Mouse (Mus musculus) kidney, adult 11 months (tissue): ENCODE measurements around the gene Extl1.
A peak's percentile ranks its signal among the peaks of the same experiment; 100 is the strongest.
"Not testable (repeated sequence)": the region's sequence is repeated elsewhere in the genome, so short reads cannot be mapped to it uniquely, and the experiment has no call there.

ENCODE experiments used
- DNase-seq: peaks from one replicate; pipeline ENCODE4 v3.0.0; 2022

Extl1 gene

DNA sequence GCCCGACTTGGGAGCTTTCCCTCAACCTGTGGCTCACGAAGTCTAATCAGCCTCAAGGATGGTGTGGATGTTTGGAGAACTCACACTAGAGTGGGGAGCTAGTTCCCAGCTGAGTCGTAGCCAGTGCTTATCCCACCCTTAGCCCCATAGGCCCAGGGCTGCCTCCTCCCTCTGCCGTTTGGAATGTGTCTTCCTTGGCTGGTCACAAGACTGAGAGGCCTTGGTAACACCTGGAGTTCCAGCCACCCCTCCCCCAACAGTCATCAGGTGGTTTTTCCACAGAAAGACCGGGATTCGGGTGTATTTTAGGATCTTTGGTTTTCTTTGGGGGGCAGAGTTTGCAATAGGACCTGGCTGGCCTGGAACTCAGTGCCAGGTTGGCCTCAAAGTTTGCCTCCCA is 33.0 kb downstream of the Extl1 start:
- no peak for DNase-seq

DNA sequence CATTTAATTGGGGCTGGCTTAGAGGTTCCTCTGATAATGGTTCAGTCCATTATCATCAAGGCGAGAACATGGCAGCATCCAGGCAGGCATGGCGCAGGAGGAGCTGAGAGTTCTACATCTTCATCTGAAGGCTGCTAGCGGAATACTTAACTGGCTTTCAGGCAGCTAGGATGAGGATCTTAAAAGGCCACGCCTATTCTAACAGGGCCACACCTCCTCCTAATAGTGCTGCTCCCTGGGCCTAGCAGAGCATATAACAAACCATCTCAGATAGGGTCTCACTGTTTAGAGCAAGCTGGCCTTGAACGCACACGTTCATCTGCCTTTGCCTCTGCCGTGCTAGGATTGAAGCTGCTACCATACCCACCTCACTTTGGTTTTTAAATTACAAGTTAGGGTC is 33.8 kb downstream of the Extl1 start:
- DNase-seq, result no peak

DNA sequence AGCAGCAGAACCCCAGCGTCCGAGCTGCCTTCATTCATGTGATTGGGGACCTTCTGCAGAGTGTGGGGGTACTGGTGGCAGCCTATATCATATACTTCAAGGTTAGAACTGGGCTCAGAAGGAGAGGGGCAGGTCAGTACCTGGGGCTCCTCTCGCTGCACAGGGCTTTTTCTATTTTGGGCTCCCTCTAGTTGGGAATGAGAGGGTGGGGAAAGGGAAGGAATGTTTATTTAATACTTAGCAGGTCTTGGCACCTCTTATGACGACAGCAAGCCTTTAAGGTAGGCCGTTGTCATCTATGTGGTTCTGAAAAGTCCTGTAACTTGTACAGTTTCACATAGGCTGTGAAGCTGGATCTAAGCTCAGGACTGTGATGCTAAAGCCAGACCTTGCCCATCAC is 35.1 kb downstream of the Extl1 start:
- DNase-seq, result no peak

DNA sequence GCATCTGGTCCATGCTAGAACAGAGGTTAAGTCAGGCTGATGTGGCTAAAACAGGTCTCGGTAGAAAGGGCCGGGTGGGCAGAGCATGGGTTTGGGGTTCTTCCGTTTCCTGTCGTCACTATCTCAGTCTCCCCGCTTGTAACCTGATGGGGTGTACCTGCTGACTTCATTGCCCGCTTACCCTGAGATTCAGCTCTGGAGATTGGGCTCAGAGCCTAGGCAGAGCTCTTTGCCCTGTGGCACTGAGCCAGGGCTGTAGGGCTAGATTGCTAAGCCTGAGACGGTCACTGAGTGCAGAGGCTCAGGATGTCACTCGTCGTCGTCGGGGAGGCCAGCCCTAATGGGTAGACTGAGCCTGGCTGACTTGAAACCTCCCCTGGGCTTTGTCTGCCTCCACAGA is 35.6 kb downstream of the Extl1 start:
- peak; percentile 83 for DNase-seq

DNA sequence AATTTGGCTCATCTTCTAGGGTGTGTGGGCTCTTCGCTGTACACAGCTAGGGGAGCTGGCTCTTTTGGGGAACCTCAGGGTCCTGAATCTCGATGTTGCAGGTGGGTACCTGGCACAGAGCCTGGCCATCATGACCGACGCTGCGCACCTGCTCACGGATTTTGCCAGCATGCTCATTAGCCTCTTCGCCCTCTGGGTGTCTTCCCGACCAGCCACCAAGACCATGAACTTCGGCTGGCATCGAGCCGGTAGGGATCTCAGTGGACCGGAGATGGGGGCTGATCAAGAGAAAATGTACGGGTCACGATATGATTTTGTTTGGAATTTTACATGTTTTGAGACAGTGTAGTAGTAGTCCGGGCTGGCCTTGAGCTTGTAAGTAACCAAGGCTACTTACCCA is 37.8 kb downstream of the Extl1 start:
- DNase-seq, result no peak

DNA sequence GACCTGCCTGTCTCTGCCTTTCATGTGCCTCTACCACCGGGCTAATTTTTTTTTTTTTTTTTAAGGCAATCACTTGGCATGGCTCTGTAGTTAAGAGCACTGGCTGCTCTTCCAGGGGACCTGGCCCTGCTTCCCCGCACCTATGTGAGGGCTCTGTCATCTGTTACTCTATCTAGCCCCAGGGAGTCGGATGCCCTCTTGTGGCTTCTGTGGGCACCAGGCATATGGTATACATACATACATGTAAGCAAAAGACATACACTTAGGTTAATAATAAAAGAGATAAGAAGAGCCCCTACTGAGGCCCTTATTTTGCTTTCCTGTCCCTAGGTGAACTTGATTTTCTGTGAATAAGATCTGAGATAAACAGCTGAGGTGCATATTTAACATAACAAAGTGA is 39.0 kb downstream of the Extl1 start:
- DNase-seq, result no peak

DNA sequence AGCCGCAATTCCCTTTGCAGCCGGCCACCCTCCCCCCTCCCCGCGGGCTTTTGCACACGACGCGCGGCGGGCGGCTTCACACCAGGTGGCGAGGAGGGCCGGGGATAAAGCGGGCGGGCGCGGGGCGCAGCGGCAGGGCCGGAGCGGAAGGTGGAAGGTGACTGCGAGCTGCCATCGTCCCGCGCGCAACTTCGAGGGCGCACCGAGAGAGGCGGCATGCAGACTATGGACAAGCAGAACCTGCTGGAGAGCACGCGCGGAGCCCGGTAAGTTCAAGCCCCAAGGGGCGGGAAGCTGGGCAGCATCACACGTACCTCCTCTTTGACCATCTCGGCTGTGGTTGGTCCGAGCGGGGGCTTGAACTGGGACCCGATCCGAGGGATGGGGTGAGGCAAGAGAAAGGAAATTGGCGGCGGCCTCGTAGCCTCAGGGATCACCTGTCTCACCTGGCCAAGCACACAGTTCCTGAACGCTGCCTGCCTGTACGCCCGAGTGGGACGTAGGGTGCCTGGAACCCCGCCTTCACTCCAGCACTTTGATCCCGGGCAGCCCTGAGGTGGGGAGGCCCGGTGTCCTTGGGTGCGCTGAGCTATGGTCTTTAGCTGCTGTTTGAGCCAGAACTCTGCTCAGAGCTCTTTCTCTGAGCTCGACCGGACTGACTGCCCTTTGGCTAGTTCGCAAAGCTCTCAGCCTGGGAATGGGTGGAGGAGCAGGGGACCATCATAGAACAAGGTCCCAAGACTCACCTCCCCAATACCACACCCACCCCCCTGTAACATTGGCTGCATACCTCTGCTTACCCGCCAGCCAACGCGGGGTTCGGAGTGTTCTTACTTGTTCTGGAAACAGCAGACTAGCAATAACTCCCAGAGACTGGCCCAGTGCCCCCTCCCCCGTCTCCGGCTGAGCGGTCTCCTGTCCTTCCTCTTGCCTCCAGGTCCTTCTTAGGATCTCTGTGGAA is 40.3 kb downstream of the Extl1 start, which contains the start of gene Slc30a2:
Gene Slc30a2, plus strand, starts transcription at position 111 of the 961 bp plus-strand sequence.
- peak; percentile 79 for DNase-seq

DNA sequence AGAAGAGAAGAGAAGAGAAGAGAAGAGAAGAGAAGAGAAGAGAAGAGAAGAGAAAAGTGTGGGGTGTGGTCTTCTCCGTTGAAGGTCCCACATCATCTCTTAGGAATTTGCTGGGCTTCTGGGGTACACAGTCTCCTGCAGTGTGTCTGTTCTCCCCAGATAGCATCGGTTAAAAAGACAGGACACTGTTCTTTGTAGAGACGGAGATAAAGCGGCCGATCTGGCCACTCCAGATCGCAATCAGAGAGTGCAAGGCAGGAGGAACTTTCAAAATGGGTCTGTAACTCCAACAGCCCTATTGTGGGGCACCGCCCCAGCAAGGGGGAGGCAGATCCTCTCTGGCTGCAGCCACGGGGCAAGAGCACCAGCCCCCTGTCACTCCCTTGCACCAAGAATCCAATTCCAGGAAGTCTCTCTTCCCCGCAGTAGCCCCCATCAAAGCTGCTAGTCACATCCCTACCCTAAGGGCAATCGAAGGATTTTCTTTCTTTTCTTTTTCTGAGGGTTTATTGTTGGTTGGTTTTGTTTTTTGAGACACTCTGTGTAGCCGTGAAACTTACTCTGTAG is 41.4 kb downstream of the Extl1 start:
- no peak for DNase-seq

DNA sequence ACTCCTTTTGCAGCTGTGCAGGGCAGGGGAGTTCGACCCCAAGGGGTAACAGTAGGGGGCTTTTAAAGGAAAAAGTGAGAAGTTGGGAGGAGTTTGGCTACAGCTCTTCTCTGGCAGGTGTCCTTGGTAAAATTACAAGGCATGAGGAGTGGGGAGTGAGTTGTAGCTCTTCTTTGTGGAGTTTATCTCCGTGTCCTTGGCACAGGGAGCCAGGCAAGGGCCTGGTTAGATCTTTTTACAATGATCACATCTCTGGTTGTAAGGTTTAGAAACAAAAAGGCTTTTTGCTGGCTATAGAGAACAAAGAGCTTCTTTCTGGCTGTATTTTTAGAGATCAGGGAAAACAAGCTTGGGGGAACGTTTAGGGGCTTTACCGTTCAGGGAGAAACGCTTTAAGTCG is 42.4 kb downstream of the Extl1 start:
- DNase-seq, result not testable (repeated sequence)

DNA sequence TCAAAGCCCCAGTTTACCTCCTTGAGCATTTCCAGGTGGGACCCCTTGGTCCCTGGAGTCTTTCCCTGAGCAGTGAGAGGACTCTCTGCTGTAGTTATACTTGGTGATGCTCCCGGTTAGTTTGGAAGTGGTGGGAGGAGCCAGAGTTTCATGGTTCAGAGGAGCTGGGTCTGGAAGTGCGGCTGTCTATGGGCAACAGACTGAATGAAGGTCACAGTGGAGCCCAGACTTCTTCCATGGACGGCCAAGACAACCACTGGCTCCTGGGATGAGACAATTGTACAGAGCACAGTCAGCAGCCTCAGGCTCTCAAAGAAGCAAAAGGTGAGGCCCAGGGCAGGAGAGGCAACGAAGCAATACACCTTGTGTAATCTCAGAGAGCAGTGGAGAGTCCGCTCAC is 53.4 kb downstream of the Extl1 start:
- peak; percentile 81 for DNase-seq

DNA sequence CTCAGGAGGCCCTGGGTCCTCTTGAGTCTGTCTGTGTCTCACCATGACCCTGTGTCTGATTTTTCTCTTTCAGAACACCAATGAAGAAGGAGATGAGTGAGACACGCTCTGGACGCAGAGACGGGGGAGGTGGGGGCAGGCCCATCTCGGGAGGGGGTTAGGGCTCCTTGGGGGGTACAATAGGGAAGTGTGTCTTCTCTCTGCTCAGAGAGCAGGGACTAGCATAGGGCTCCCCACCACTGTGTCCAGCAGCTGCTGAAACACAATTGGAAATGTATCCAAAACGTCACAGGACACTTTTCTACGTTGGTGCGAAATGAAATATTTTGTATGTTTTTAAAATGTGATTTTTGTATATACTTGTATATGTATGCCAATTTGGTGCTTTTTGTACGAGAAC is 54.8 kb downstream of the Extl1 start:
- DNase-seq, result no peak

DNA sequence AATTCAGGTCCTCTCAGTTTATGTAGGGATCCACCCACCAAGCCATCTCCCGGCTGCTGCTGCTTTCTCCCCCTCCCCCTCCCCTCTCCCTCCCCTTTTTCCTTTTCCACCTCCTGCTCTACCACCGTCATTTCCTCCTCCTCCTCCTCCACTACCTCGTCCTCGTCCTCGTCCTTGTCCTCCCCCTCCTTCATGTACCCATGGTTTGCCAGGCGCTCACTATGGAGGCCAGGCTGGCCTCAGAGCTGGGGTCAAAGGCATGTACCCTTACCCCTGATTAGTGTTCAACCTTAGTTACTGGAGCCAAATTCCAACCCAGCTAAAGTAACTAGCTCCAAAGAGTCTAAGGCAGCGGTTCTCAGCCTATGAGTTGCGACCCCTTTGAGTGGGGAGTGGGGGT is 55.5 kb downstream of the Extl1 start:
- peak; percentile 62 for DNase-seq

DNA sequence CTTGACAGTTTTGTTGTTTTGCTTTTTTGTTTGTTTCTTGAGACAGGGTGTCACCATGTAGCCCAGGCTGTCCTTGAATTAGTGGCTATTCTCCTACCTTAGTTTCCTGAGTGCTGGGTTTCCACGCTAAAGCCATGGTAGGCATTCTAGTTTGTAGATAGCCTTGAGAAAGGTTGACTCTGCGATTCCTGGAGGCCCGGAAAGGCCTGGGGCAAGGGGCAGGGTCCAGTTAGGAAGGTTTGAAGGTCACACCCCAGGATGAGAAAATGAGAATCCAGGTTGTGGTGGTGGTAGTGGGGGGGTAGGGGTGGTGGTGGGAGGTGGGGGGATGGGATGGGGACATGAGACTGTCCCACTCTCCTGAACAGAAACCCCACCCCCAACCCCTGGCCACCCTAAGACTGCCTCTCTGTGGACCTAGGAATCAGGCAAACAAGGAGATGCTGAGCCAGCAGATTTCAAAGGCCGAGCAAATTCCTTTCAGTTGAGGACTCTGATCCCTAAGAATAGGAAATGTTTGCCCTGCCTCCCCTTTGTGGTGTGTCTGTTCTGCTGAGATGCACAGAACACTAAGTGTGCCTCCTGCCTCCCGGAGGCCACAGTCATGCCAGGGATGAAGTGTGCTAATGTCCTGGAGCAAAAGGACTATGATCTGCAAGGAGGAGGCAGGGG is 56.7 kb downstream of the Extl1 start:
- DNase-seq, result peak; percentile 91

DNA sequence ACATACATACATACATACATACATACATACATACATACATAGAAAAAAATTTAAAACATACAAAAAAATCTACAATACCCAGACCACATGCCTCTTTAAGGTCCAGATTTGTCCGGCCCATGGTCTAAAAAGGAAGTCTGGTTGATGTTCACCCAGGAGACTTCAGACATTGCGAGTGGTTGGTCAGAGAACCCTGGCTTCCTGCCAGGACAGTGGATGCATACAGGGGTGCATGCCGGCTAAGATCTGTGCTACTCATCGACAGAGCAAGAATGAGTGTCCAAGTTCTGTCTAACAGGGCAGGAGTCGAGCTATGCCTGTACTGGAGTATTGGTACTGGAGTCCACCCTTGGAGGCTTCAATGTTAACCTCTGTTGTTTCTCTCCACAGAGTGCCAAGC is 59.0 kb downstream of the Extl1 start:
- peak; percentile 85 for DNase-seq

DNA sequence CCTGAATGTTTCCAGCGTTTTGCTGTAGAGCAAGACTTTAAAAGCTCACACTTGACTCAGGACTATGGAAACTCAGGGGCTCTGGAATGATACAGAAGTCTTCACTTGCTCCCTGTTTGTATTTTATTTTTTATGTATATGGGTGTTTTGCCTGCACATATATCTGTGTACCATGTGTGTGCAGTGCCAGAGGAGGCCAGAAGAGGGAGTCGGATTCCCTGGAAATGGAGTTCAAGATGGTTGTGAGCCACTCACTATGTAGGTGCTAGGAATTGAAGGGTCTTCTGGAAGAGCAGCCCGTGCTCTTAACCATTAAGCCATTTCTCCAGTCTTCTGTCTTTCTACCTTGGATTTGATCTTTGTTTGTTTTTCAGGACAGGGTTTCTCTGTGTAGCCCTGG is 62.1 kb downstream of the Extl1 start:
- DNase-seq, result no peak

DNA sequence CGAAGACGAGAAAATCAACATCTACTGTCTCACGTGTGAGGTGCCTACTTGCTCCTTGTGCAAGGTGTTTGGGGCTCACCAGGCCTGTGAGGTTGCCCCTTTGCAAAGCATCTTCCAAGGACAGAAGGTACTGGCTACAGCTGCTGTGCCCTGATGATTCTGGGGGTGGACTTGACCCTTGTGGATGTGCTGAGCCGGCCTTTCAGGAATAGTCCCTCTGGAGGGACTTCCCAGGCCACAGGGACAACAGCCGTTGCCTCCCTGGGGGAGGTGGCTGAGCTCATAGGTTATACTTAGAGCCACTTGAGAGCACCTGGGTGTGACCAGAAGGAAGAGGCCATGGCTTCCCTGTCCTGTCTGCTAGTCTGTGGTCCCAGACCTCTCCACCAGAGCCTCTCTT is 64.0 kb downstream of the Extl1 start:
- DNase-seq, result no peak

DNA sequence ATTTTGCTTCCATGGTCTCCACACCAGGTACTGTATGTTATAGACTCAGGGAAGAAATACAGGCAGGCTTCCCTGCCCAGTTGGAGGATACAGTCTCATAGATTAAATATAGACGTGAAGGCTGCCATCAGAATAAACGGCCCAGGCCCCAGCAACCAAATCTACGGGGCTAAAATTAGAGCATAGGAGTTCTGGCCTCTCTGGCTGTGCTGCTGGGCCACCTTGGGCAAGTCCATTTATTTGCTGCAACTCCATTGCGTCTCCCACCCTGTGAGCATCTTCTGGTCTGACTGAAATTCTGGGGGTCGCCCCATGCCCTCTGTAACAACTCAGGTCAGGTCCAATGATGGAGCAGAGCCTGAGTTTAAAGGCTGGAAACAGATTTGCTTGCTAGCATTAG is 64.6 kb downstream of the Extl1 start:
- DNase-seq, result no peak

DNA sequence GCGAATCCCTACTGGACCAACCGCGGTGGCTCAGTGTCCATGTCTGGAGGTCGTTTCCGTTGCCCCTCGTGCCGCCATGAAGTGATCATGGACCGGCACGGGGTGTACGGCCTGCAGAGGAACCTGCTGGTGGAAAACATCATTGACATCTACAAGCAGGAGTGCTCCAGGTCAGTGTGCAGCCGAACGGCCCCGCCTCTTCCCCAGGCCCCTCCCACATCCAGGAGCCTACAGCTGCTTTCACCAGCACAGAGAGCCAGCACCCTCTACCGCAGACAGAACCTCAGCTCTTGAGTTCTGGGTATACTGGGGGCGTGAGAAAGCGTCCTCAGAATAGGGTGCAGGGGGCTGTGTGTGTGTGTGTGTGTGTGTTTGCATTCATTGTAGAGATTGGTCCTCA is 67.3 kb downstream of the Extl1 start:
- DNase-seq, result peak; percentile 32

DNA sequence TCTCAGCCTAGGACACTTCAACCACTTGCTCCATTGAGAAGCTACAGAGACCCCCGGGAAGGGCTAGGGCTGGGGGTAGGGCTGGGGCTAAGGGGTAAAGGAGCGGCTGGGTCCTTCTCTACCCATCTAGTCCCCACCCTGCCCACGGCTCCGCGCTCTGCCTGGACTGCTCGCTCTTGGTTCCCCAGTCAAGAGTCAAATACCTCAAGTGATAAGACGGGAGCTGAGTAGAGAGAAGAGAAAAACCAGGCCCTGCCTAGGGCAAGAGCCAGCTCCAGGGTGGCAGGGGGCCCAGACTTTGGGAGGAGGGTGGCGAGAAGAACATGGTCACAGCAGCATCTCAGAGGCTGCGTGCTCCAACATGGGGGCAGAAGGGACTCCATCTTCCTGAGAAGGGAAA is 68.2 kb downstream of the Extl1 start:
- DNase-seq, result no peak

DNA sequence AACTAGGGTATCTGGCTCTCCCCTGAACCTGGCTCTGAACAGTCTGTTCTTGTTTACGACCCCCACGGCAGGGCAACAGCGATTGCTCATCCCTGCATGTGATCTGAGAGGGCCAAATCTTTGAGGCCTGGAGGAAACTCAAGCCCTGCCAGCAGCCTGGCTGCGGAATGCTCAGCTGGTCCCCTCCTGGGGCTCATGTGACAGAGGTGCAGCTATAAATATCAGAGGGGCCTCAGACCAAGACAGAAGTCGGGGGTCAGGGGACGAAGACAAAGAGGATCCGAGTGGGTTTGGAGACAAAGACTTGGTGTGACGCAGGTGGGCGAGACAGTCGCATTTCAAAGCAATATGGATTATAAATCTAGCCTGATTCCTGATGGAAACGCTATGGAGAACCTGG is 68.8 kb downstream of the Extl1 start, which contains the start of gene Trim63:
Gene Trim63, plus strand, starts transcription at position 245 of the 400 bp plus-strand sequence.
- no peak for DNase-seq

DNA sequence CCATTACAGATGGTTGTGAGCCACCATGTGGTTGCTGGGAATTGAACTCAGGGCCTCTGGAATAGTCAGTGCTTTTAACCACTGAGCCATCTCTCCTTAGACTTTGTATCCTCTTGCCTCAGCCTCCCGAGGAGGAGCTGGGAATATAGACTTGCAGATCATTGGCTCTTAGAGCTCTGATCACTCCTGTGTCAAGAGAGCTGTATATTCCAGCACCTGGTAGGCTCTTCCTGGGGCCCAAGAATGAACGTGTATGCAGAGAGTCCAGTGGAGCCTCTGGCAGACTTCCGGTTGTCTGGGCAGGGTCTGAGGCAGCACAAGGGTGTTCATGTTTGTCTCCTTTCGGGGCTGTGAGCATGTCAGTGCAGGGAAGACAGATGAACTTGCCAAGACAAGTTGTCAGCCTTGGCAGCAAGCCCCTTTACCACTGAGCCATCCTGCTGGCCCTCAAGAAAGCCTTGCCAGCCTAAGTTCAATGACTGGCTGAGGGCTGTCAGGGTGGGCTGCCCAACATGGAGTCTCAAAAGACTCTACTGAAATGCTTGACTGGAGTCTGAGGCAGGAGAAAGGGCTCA is 69.5 kb downstream of the Extl1 start:
- DNase-seq, result no peak

DNA sequence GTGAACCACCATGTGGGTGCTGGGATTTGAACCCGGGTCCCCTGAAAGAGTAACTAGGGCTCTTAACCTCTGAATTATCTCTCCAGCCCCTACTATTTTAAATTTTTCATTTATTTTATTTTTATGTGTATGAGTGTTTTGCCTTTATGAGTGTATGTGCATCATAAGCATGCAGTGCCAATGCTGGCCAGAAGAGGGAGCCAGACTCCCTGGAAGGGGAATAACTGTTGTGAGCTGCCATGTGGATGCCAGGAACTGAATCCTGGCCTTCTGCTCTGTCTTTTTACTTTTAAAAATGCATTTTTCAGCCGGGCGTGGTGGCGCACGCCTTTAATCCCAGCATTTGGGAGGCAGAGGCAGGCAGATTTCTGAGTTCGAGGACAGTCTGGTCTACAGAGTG is 70.7 kb downstream of the Extl1 start:
- no peak for DNase-seq

DNA sequence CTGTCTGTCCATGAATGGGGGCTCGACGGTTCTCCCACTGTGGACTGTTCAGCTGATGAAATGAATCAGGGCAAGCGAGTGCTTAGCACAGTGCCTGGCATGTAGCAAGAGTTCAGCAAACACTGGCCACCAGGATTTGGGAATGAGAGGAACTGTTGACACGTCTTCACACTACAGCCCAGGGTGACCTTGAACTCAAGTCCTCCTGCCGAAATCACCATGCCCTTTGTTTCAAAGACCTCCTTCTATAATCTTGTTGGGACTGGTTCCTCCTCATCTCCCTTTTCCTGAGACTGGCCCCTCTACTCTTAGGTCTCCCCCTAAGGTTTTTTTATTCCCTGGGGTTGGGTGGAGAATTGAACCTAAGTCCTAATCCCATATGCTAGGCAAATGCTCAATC is 71.3 kb downstream of the Extl1 start:
- no peak for DNase-seq

DNA sequence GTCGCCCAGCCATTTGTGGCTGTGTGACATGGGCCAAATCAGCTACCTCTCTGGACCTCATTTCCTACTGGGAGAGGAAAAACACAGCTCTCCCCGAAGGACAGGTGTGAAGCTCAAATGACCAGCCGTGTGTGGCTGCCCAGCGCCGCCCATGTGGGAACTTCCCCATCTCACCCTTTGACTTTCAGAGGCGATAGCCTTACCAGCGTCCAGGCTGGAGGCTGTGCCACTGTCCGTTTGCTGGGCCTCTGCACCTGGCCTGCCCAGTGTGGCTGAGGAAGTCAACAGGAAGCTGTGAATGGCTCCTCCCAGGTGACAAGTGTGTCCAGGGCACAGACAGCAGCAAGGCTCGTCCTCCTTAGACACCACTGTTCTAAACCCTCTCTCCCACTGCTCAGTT is 71.9 kb downstream of the Extl1 start:
- no peak for DNase-seq
